Mouse (Mus musculus) right cerebral cortex, postnatal 4 days (tissue): Measurements from ENCODE around the gene Ddx46.
"Not testable (repeated sequence)": the region's sequence is repeated elsewhere in the genome, so short reads cannot be mapped to it uniquely, and the experiment has no call there.

ENCODE experiments used
- DNase-seq: peaks from one replicate; pipeline ENCODE4 v3.0.0-alpha.2; 2022

Ddx46 gene

DNA sequence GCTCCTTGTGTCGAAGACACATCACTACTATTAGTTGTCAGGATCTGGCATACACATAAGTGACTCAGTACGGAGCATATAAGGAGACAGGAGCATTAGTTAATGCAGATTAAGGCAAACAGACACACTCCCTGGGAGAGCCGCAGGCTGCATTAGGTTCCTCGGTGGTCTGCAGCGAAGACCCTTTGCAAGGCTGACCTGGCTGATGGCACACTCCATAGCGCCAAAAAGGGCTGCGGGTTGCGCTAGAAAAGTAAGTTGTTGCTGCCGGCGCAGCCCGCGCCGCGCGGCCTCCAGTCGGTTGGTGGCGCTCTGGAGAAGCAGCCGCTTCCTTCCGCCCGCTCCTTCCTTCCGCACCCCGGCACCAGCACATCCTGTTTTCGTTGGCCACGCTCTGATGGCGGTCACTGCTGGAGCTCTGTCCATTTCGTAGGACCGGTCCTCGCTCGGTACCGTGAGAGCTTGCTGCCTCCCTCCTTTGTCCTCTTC lies at the start of gene Ddx46:
Ddx46 (plus strand) TSS at position 389 of the 489 bp plus-strand sequence.
- peak; percentile 94 for DNase-seq

DNA sequence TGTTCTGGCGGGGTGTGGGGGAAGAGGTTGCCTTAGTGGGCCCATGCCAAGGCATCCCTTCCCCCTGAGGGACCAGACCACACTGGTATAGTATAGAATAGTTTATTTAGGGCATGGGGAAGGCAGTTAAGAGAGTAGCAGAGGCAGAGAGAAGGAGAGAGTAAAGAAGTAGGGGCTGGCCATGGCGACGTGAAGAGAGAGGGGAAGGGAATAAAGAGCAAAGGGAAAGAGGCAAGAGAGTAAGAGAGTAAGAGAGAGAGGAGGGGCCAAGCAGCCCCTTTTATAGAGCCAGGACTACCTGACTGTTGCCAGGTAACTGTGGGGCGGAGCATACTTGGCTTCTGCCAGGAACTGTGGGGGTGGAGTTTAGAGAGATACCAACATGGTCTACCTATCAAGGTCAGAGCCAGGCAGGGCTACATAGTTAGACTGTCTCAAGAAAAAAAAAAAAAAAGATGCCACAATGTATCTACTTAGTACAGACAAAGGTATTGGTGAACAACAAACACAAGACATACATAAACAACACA lies 42.8 kb upstream of the Ddx46 start:
- DNase-seq, result no peak

DNA sequence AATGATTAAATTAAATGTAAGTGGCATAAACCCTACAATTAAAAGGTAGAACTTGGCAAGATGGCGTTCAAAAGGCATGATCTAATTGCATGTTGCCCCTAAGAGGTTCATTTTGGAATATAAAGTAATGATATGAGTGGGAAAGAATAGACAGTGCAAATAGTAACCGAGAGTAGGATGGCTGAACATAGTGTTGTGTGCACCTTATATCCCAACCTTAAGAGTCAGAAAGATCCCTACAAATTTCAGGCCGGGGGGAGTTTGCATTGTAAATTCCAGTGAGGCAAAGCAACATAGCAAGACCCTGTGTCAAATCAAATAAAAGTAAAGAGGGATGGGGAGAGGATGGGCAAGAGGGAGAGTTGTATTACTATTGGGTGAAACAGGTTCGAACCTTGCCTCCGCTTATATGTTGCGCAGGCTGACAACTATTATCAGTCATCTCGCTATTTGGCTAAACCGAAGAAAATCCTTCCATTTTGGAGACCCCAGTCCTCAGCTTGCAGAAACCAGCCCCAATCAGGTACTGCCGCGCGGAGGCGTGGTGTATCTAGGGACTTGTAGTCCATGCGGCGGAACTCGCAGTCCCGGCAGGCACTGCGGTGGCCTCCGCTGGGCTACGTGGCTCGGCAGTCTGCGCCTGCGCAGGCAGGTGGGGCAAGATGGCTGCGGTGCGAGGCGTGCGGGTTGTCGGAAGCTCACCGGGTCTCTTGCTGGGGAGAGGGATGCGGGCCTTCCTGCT lies 42.1 kb upstream of the Ddx46 start:
- peak; percentile 97 for DNase-seq

DNA sequence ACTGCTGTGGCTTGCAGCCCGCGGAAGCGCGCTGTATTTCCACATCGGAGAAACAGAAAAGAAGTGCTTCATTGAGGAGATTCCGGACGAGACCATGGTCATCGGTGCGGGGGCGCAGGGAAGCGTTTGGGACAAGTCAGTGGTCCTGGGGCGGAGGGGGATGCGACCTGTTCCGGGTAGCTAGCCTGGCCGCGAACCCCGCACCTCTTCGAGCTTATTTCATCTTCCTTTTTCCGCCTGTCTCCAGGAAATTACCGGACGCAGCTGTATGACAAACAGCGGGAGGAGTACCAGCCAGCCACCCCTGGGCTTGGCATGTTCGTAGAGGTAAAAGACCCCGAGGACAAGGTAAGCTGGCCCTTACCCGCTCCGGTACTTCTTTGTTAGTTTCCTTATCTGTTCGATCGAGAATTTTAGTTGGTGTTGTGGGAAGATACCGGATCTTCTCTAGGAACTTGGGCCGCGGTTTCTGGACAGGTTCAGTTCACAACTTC lies 41.5 kb upstream of the Ddx46 start:
- DNase-seq, result no peak

DNA sequence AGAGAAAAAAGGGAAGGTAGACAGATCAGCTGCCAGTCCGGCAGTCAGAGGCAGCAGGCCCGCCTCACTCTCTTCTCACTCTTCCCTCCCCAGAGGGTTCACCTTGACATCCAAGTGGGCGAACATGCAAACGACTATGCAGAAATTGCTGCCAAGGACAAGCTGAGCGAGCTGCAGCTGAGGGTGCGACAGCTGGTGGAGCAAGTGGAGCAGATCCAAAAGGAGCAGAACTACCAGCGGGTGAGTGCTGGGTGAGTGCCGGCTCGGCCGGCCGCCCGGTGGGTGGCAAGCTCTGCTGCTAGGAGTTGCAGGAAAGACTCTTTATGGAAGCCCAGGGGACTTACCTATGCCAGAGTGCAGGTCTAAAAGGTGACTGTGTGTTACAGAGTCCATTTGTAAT lies 39.5 kb upstream of the Ddx46 start:
- DNase-seq, result no peak

DNA sequence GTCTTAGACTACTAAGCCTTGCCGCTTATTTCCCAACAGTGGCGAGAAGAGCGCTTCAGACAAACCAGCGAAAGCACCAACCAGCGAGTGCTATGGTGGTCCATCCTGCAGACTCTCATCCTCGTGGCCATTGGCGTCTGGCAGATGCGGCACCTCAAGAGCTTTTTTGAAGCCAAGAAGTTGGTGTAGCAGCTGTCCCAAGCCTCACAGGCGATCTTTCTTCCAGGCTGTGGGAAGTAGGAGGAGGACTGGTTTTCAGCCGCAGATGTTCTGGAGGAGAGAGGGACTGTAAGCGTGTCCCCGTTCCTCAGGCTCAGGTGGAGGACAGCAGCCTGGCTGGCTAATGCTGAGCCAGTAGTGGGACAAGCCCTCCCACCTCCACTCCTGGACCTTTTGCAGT lies 38.0 kb upstream of the Ddx46 start:
- DNase-seq, result no peak

DNA sequence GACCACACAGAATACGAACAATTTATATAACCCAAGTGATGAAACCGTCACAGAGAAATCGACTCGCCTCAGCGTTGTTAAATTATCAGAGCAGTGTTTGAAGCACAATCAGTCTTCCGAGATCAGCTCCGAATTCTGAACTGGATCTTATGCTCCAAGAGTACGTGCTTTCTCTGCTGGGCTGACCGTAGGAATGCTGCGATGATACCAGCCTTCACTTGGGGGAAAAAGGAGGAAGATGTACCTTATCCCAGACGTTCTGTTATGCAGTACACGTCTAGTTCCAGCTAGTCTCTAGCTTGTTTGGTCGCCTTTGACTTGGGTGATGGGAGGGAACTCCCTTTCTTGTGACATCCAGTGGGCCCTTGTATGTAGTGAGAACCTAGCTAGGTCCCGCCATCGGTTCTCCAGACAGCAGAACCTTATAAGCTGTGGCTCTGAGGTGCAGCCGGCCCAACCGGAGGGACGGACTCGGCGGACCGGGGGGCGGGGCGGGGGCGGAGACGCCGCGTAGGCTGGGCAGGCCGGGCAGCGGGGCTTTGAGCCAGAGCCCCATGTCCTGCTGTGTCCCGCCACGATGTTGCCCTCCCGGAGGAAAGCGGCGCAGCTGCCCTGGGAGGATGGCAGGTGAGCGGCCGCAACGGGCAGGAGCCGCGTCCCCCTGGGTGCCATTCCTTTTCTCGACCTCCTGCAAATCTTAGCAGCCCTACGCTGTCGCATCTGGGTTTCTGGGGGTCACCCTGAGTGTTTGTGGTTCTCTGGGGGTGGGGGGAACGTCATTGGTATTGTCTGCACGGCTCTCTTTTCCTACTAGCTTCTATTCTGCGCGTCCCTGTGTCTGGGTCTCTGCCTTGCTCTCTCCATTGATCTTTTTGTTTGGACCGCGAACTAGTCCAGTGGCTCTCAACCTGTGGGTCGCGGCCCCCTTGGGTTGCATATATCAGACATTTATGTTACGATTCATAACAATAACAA lies 35.0 kb upstream of the Ddx46 start, which contains the start of gene B4galt7:
B4galt7 (plus strand) TSS at position 331 of the 975 bp plus-strand sequence.
- peak; percentile 90 for DNase-seq

DNA sequence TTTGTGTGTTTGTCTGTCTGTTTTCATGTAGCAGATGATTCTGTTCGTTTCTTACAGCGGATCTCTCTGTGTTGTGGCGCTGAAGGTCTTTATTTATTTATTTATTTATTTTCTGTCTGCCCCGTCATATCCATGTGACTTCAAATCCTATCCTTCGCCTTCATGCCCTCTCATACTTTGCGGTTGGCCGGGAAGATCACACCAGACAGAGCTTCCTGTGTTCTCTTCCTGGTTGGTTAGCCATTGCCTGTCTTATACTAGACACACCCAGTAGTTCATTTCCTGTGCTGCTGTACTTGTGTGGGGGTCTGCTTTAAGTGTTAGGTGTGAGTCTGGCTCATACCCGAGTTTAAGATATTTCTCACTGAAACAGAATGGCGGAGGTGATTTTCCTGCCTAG lies 34.2 kb upstream of the Ddx46 start:
- no peak for DNase-seq

DNA sequence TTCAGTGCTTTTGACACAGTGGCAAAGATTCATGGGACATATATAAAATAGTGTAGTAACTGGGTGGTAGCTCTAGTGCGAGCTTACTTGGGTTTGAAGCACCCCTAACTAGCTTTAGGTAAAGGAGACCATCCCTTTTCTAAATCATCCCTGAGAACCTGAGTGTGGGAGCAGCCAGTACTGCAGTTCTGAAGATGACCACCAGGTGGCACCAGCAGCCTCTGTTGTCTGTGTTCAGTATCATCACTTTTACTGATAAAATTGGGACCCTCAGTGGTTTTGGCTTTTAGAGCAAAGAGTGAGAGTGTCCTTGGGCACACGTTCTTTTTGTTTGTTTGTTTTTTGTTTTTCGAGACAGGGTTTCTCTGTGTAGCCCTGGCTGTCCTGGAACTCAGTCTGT lies 33.2 kb upstream of the Ddx46 start:
- peak; percentile 97 for DNase-seq

DNA sequence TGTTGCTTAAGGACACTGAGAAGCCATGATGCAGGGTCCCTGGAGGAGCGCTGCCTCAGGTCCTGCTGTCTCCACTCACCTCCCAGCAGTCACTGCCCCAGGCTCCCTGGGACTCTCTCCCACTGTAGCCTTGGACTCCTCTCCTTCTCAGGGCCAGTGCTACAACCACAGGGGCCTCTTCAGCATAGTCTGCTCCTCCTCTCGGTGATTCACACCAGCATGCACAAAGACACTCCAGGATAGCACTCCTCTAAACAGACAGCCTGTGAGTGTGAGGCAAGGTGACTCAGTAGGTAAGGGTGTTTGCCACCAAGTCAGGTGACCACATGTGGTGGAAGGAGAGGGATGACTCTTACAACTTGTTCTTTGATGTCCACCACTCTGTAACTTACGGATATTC lies 30.2 kb upstream of the Ddx46 start:
- DNase-seq, result no peak

DNA sequence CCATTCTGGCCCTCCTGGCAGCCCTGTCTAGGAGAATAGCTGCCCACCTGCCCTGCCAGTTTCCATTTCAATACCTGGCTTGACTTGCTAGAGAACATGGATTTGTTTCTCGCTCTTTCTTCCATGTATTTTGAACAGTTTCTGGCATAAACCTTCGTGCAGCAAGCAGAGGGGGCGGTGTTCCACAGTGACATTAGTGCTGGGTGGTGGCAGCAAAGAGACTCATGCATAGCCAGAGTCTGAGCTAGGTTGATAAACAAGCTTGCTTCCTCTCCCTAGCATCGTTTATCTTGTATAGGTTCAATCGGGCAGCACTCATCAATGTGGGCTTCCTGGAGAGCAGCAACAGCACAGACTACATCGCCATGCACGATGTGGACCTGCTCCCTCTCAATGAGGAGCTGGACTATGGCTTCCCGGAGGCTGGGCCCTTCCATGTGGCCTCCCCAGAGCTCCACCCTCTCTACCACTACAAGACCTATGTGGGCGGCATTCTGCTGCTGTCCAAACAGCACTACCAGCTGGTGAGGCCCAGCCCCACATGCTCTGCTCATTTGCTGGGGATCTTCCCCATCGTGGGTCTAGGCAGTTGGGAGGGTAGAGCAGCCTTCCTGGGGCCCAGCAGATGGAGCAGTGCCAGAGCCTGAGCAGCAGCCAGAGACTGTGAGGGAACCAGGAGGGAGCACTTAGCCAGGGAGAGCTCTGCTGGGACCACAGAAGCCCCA lies 27.8 kb upstream of the Ddx46 start:
- no peak for DNase-seq

DNA sequence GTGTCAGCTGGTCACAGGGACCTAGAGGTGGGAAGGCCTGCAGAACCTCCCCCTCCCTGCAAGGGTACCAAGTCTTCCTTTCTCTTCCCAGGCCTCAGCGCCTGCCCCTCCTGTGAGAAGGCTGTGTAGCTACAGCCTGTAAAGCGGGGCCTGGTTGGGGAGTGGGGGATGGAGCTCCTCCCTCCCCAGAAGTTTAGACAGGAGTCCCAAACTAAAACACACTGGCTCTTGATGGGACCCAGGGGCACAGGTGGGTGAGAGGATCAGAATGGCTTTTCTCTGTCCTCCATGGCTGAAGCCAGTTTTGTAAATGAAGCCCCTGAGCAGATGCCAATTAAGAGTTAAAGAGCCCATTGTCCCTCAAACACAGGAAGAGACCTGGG lies 27.2 kb upstream of the Ddx46 start:
- DNase-seq, result no peak

DNA sequence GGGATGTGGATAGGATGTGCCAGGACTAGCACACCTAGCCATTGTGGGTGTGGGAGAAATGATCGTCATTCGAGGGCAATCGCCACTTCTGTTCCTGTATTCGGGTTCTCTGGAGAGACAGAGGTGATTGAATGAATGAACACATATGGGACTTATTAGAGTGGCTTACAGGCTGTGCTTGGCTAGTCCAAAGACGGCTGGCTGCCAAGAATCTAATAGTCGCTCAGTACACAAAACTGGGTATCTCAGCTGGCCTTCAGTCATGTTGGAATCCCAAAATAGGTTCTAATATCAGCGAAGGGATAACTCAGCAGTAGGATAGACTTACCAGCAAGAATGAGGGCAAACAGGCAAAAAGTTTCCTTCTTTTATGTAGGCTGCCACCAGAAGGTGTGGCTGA lies 22.8 kb upstream of the Ddx46 start:
- DNase-seq, result no peak

DNA sequence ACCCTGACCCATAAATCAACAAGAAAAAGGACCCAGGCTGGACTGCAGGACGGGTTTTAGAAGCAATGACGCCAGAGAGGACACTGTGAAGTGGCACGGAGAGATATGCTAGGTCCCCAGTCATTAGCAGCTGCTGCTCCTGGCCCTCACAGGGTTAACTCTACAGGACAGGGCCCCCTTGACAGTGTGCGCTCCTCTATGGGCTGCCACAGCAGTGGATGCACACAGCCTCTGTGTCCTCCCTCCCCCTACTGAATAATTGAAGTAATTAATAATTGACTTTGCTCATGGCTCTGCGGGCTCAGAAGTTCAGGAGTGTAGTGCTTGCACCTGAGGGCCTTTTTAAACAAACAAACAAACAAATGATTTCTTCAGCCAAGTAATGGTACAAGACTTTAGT lies 21.4 kb upstream of the Ddx46 start:
- DNase-seq, result no peak

DNA sequence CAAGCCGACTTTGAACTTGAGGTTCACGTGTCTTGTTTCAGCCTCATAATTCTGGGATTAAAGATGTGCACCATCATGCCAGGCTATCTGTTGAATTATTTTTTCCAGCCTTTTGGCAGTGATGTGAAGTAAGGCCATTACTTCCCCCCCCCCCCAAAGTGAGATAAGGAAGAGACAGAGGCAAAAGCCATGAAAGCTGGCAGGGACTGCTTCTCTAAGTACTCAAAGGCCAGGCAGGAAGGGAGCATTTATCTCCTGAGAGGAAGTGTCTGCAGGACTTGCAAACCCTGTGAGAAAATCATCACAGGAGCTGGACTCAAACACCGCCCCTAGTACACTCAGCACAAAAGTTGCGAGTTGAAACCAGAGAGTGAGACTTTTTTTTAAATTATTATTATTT lies 15.5 kb upstream of the Ddx46 start:
- no peak for DNase-seq

DNA sequence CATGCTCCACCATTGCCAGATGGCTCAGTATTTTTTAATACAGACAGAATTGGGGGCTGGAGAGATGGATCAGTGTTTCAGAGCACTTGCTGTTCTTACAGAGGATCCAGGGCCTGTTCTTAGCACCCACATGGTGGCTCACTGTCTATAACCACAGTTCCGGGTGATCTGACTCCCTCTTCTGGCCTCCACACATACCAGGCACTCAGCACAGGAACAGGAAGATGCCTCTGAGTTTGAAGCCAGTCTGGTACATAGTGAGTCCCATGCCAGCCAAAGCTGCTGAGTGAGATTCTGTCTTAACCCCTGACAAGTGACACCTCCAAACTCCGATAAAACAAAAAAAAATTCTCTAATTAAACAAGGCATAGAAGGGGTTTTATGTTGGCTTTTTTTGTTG lies 14.6 kb upstream of the Ddx46 start:
- no peak for DNase-seq

DNA sequence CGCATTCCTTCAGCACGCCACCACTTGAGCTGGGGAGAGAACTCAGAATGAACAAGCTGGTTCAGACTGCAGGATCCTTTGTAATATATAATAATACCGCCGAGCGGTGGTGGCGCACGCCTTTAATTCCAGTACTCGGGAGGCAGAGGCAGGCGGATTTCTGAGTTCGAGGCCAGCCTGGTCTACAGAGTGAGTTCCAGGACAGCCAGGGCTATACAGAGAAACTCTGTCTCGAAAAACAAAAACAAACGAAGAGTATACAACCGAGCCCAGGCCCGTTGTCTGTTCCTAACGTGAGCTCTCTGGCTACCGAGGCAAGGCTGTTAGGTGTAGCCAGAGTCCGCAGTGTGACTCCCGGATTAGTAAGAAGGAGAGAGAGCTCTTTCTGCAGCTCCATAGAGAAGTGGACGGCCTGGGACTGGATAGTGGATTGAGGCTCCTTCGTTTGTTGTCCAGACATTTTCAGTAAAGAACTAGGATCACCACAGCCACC lies 12.6 kb upstream of the Ddx46 start:
- not testable (repeated sequence) for DNase-seq

DNA sequence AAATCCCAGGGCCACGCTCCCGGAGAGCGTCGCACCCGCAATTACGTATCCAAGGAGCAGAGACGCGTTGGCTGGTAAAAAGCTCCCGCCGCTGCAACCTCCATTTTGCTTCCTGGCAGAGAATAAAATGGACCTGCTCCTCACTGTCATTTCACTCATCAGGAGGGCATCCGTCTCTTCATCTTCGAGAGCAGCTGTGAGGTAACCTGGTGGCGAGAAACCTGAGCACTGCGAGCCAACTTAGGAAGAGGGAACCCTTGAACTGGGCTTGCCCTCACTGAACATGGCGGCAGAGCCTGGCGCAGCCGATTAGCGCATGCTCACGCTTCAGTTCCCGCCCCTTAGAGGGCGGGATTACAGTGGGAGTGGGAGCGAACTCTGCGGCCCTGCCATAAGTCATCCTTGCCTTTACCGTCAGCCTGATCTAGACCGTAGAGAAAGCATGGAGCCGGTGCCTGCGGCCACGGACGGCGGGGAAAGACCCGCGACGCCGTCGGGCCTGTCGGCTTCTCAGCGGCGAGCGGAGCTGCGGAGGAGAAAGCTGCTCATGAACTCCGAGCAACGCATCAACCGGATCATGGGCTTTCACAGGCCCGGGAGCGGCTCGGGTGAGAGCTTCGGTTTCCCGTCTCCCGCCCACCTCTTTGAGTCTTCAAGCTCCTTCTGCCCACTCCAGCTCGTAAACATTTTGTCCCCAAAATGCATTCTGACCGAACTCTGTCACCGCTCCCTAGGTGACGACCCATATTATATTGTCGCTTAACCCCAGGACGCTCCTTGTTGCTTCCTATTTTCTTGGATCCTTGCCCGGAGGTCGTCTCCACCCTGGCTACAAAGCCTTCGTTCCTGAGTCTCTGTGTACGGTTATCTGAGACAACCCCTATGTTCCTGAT lies 11.9 kb upstream of the Ddx46 start, which contains the start of gene Caml:
Caml (plus strand) TSS at position 357 of the 893 bp plus-strand sequence.
- peak; percentile 76 for DNase-seq

DNA sequence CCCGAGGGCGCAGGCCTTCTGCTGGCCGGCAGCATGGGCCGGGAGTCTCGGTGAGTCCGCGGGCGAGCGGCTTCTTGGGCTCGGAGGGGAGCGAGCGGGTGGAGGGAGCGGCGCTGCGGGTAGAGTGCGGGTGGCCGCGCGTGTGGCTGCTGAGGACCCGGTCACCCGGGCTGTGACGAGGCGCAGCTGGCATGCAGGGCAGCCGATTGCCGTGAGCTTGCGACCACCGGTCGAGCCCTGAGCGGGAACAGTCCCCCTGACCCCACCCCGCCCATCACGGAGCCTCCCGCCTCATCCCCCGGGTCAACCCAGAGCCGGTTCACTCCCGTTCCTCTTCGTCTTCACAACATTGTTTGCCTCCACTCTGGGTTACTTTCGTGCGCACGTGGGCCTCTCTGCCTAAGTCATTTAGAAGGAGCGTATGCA lies 332 bp downstream of the Ddx46 start:
- DNase-seq, result no peak

DNA sequence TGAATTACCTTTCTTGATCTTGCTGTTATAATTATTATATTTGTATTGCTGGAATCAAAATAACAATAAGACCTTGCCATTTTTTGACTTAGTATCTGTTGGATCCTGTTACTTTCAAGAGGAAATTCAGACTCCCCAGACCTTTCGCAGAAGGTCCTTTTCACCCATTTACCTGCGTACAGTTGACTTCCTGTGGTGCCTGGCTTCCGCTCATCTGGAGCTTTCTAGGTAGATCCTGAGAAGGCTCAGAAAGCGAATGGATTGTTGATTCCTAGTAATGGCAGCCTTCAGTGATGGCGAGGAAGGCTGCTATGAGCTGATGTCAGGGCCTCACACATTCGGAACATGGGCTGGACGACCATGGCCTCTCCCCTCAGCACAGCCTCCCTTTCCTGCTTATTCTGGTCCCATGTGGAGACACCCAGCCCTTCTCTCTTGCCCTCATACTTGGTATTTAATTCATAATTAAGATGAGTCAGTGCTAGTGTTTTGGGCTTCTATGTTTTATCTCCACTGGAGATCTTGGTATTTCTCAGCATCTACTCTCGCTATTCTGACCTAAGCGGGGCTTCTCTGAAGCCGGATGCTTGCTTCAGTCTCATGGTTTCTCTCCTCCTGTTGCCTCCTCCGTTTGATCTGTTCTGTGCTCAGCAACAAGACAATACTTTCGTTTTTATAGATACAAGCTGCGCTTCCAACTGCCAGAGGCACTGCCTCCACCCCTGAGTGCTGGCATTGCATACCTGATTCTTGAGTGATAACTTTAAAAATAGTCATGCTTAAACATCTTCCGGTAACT lies 1.6 kb downstream of the Ddx46 start:
- DNase-seq, result no peak
